Mouse (Mus musculus): ENCODE data around the gene Tex29.
"Not testable (repeated sequence)": the region's sequence is repeated elsewhere in the genome, so short reads cannot be mapped to it uniquely, and the experiment has no call there.

The Tex29 gene

GRCm38 (mm10) chr8:11822550-11823060, 17.7 kb upstream of the Tex29 start:
- ChIA-PET POLR2A (interaction anchor here in 2 of 4 experiments (1.0 to 1.1 kb wide), 2 partner anchors 12 to 16 kb away, joined by 3 to 4 read pairs; no protein-coding TSS in a partner anchor), CTCF (interaction anchor here in 1 of 4 experiments (0.6 to 1.8 kb wide), 3 partner anchors 35 to 120 kb away, joined by 4 to 7 read pairs (median 6); no protein-coding TSS in a partner anchor)

GRCm38 (mm10) chr8:11825756-11826155, 14.5 kb upstream of the Tex29 start:
- ChIA-PET CTCF (interaction anchor here in 2 of 4 experiments (0.6 to 1.0 kb wide), 3 partner anchors 98 to 171 kb away, joined by 3 to 4 read pairs (median 3); no protein-coding TSS in a partner anchor), POLR2A (interaction anchor here in 1 of 4 experiments (1.6 kb wide), 1 partner anchor 28 kb away, joined by 3 read pairs; no protein-coding TSS in a partner anchor)

- POLR2A ChIA-PET, result interaction anchor here in 2 of 4 experiments (1.6 to 1.7 kb wide), 2 partner anchors 30 to 31 kb away, joined by 3 read pairs; no protein-coding TSS in a partner anchor
These were observed 13.0 kb upstream of the Tex29 start for GRCm38 (mm10) chr8:11827312-11827711.

GRCm38 (mm10) chr8:11830214-11831046, 9.8 kb upstream of the Tex29 start:
- ChIA-PET CTCF (interaction anchor here in 1 of 4 experiments (0.7 kb wide), 1 partner anchor 113 kb away, joined by 3 read pairs; no protein-coding TSS in a partner anchor), POLR2A (interaction anchor here in 1 of 4 experiments (1.3 to 2.5 kb wide), 2 partner anchors 8 to 13 kb away, joined by 3 to 8 read pairs; no protein-coding TSS in a partner anchor)

More at GRCm38 (mm10) chr8:11827312-11827711, 13.0 kb upstream of the Tex29 start:
- CTCF ChIA-PET, result no interaction called here

- POLR2A ChIA-PET, result interaction anchor here in 1 of 4 experiments (1.3 kb wide), 1 partner anchor 14 kb away, joined by 3 read pairs; no protein-coding TSS in a partner anchor
- CTCF ChIA-PET, result no interaction called here
These were observed 9.1 kb upstream of the Tex29 start for GRCm38 (mm10) chr8:11831174-11831573.

- CTCF ChIA-PET, result no interaction called here
- POLR2A ChIA-PET, result interaction anchor here in 2 of 4 experiments (0.6 to 1.3 kb wide), 3 partner anchors 9 to 16 kb away, joined by 3 read pairs; no protein-coding TSS in a partner anchor
These were observed 8.3 kb upstream of the Tex29 start for GRCm38 (mm10) chr8:11831939-11832338.

GRCm38 (mm10) chr8:11833157-11833556, 7.1 kb upstream of the Tex29 start:
- CTCF ChIA-PET, result no interaction called here
- POLR2A ChIA-PET, result interaction anchor here in 1 of 4 experiments (0.5 kb wide), 1 partner anchor 116 kb away, joined by 3 read pairs; no protein-coding TSS in a partner anchor

GRCm38 (mm10) chr8:11834200-11834599, 6.1 kb upstream of the Tex29 start:
- ChIA-PET POLR2A (interaction anchor here in 3 of 4 experiments (0.6 to 1.5 kb wide), 6 partner anchors 8 to 279 kb away, joined by 3 to 4 read pairs (median 4); partner anchors contain the start of gene Ing1 (in 1 of the 3)), CTCF (interaction anchor here in 2 of 4 experiments (0.6 to 1.3 kb wide), 2 partner anchors 90 to 109 kb away, joined by 3 to 4 read pairs; no protein-coding TSS in a partner anchor)

- POLR2A ChIA-PET, result interaction anchor here in 3 of 4 experiments (0.6 to 1.5 kb wide), 5 partner anchors 8 to 279 kb away, joined by 3 to 4 read pairs (median 3); partner anchors contain the start of gene Ing1 (in 1 of the 3)
- CTCF ChIA-PET, result interaction anchor here in 2 of 4 experiments (0.6 to 1.3 kb wide), 2 partner anchors 89 to 109 kb away, joined by 3 to 4 read pairs; no protein-coding TSS in a partner anchor
These were observed 5.6 kb upstream of the Tex29 start for GRCm38 (mm10) chr8:11834691-11835090.

GRCm38 (mm10) chr8:11841571-11841970, 1.3 kb downstream of the Tex29 start:
- POLR2A ChIA-PET, result interaction anchor here in 1 of 4 experiments (0.6 kb wide), 1 partner anchor 19 kb away, joined by 4 read pairs; no protein-coding TSS in a partner anchor
- CTCF ChIA-PET, result no interaction called here

- ChIA-PET POLR2A (interaction anchor here in 2 of 4 experiments (0.6 to 1.2 kb wide), 3 partner anchors 8 to 87 kb away, joined by 4 to 9 read pairs (median 4); no protein-coding TSS in a partner anchor), CTCF (interaction anchor here in 1 of 4 experiments (0.7 kb wide), 1 partner anchor 420 kb away, joined by 3 read pairs; no protein-coding TSS in a partner anchor)
These were observed 2.5 kb downstream of the Tex29 start for GRCm38 (mm10) chr8:11842757-11843156.

GRCm38 (mm10) chr8:11843677-11844315, 3.5 kb downstream of the Tex29 start:
- POLR2A ChIA-PET, result interaction anchor here in 1 of 4 experiments (1.2 kb wide), 1 partner anchor 10 kb away, joined by 4 read pairs; no protein-coding TSS in a partner anchor
- CTCF ChIA-PET, result interaction anchor here in 1 of 4 experiments (0.7 kb wide), 1 partner anchor 421 kb away, joined by 3 read pairs; no protein-coding TSS in a partner anchor

- POLR2A ChIA-PET, result no interaction called here
- CTCF ChIA-PET, result no interaction called here
These were observed 4.0 kb downstream of the Tex29 start for GRCm38 (mm10) chr8:11844316-11844685.

- ChIA-PET CTCF (interaction anchor here in 3 of 4 experiments (0.6 to 1.4 kb wide), 4 partner anchors 82 to 166 kb away, joined by 3 to 4 read pairs (median 4); no protein-coding TSS in a partner anchor), POLR2A (interaction anchor here in 1 of 4 experiments (1.0 kb wide), 1 partner anchor 11 kb away, joined by 3 read pairs; no protein-coding TSS in a partner anchor)
These were observed 6.5 kb downstream of the Tex29 start for GRCm38 (mm10) chr8:11846807-11847206.

GRCm38 (mm10) chr8:11867832-11868231, 27.6 kb downstream of the Tex29 start:
- CTCF ChIA-PET, result interaction anchor here in 2 of 4 experiments (0.7 to 0.9 kb wide), 2 partner anchors 75 to 341 kb away, joined by 3 read pairs; no protein-coding TSS in a partner anchor
- POLR2A ChIA-PET, result no interaction called here

- POLR2A ChIA-PET, CTCF ChIA-PET: not testable (repeated sequence)
These were observed 34.0 kb downstream of the Tex29 start for GRCm38 (mm10) chr8:11874227-11874626.

GRCm38 (mm10) chr8:11884646-11885045, 44.4 kb downstream of the Tex29 start:
- CTCF ChIA-PET, result no interaction called here
- POLR2A ChIA-PET, result no interaction called here

Measured in embryonic stem cell, embryonic (primary cell).